Mouse (Mus musculus): ENCODE results near the gene Hsd17b13.
"Not testable (repeated sequence)": the region's sequence is repeated elsewhere in the genome, so short reads cannot be mapped to it uniquely, and the experiment has no call there.

Hsd17b13 gene

DNA sequence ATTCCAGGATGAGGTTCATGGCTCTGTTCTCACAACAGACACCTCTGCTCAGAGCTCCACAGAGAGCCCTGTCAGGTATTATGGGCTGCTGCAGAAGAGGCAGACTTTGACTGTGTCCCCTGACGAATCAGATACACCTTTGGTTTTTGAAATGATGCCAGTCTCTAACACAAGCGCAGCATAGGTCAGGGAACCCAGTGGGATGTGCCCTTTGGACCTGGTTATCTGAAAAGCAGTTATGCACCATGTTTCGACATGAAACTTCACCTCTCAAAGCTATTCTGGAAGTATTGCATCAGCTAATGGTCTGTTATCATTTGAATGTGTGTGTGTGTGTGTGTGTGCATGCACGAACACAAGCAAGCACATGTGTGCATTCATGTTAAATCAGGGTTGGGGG lies at the start of gene Hsd17b13:
Gene Hsd17b13 (minus strand): TSS at position 114 of the 400 bp plus-strand sequence.
- no peak for DNase-seq (ENCODE audit: low read depth, low spot score)

DNA sequence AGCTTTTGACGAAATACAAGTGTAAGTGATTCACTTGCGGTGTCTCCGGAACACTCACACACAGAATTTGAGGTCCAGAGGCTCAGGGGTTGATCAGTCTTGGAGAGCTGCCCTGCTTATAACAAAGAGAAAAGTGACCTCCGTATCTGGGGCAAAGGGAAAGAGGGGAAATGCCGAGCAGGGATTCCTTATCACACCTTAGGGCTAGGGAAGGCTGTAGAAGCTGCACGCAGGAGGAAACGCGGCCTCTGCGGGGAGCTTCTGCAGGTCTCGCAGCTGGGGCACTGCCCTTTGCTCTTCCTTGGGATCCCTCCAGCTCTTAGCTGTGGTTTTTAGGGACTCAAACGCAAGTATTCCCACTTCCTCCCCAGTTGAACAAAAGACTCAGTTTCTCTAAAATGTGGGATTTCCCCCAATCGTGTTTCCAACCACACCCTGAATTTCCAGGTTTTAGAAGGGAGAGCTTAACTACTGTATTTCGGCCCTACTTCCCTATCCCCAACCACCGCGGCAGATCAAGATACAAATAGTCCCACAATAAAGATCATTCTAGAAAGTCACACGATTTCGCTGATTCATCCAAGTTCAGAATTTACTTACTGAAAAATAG lies 48.1 kb upstream of the Hsd17b13 start:
- no peak for DNase-seq (ENCODE audit: low read depth, low spot score)

DNA sequence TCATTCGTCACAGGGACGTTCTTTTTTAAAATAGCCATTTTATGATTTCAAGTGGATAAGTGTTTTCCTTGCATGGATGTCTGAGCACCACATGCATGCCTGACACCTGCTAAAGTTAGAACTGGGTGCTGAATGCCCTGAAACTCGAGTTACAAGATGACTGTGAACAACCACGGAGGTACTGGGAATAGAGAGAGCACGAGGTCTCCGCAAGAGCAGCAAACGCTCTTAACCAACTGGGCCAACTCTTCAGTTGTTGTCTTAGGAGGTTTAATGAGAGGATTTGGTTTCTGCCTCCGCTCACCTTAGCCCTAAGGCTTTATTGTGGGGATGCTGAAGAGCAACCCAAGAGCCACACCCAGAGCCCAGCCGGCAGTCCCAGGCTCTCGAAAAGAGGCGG lies 47.6 kb upstream of the Hsd17b13 start:
- DNase-seq (ENCODE audit: low read depth, low spot score): no peak

DNA sequence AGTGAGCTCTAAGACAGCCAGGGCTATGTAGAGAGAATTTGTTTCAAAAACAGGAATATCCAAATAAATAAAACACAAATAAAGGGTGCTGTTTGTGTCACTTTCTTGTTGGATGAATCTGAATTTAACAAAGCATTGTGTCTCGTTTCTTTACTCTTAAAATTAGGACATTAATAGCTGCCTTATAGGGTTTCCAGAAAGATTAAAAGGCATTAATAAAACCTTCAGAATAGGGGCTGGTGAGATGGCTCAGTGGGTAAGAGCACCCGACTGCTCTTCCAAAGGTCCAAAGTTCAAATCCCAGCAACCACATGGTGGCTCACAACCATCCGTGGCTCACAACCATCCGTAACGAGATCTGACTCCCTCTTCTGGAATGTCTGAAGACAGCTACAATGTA lies 47.0 kb upstream of the Hsd17b13 start:
- not testable (repeated sequence) for DNase-seq (ENCODE audit: low read depth, low spot score)

- DNase-seq (ENCODE audit: low read depth, low spot score): no peak
Measured at GRCm38 (mm10) chr5:104023289-104024020, 46.2 kb upstream of the Hsd17b13 start.

DNA sequence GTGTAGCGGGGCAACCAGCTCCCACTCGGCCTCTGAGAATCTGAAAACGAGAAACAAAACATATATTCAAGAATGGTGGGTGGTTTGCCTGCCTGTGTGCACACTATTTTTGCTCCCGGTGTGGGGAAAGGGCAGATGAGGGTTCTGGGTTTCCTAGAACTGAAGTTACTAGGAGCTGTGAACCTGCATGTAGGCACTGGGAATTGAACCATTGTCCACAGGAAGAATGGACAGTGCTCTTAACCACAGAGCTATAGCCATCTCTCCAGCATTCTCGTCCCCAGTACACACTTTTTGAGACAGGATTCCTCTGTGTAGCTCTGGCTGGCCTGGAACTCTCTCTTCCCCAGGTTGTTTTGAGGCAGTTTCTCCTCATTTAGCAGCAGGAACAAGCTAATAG lies 45.3 kb upstream of the Hsd17b13 start:
- DNase-seq (ENCODE audit: low read depth, low spot score): no peak

GRCm38 (mm10) chr5:104021597-104022378 lies 44.6 kb upstream of the Hsd17b13 start, which contains the start of gene Hsd17b11:
Hsd17b11 (minus strand) TSS chr5:104021919.
- DNase-seq (ENCODE audit: low read depth, low spot score): peak; percentile 66

- DNase-seq (ENCODE audit: low read depth, low spot score): no peak
Measured at GRCm38 (mm10) chr5:104011419-104011818, 34.2 kb upstream of the Hsd17b13 start.

DNA sequence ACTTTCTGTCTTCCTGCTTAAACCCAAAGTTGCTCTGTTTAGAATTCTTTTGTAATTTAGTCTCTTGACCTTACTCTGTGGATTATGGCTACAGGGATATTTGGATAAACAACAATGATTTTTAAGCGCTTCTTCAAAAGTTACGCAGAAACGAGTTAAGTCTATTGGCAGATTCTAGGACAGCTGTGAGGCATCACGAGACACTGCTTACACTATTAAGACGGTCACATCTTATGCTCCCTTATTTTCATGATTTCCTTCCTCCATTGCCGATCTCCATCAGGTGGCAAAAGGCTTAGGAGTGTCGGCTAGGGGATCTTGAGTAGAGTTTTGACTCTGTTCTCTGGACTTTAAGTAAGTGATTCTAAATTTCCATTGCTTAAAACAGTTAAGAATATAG lies 33.1 kb upstream of the Hsd17b13 start:
- DNase-seq (ENCODE audit: low read depth, low spot score): no peak

GRCm38 (mm10) chr5:104009421-104009820 lies 32.2 kb upstream of the Hsd17b13 start:
- DNase-seq (ENCODE audit: low read depth, low spot score): no peak

DNA sequence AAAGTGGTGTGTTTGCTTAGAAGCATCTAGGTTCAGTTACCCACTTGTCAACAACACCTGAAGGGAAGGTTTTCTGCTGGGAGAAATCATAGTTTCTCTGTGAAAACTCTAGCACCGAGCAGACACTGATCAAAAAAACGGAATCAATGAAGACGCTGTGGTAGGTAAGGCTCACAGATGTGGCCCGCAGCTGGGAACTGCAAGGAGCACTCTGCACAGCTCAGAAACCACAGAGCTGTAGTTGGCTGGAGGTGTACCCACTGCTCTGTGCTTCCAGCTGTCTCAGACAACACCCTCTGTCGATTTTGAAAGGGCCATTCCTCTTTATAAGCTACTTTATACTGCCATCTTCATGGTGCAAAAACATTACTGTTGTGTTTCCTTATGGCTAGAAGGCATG lies 30.6 kb upstream of the Hsd17b13 start:
- no peak for DNase-seq (ENCODE audit: low read depth, low spot score)

DNA sequence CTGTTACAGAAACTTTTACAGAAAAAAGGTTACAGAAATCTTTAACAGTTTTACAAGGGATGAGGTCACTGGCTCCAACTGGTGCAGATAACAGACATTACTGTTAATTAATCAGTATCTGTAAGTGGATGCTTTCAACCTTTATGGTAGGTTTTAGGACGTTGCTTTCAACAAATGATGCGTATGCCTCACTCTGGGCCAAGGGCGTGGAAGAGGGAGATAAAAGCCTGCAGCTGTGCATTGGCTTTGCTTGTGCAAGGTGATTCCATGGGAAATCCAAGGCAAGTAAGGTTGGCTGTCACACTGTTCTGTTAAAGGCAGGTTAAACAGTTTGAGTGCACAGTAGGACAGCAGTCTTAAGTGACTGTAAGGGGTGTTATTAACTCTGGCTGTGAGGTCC lies 29.6 kb upstream of the Hsd17b13 start:
- DNase-seq (ENCODE audit: low read depth, low spot score): no peak

- no peak for DNase-seq (ENCODE audit: low read depth, low spot score)
Measured at GRCm38 (mm10) chr5:104003955-104004354, 26.7 kb upstream of the Hsd17b13 start.

GRCm38 (mm10) chr5:104003256-104003931 lies 26.2 kb upstream of the Hsd17b13 start:
- no peak for DNase-seq (ENCODE audit: low read depth, low spot score)

GRCm38 (mm10) chr5:104002549-104003255 lies 25.5 kb upstream of the Hsd17b13 start:
- no peak for DNase-seq (ENCODE audit: low read depth, low spot score)

GRCm38 (mm10) chr5:103999738-104000137 lies 22.5 kb upstream of the Hsd17b13 start:
- peak; percentile 90 for DNase-seq (ENCODE audit: low read depth, low spot score)

DNA sequence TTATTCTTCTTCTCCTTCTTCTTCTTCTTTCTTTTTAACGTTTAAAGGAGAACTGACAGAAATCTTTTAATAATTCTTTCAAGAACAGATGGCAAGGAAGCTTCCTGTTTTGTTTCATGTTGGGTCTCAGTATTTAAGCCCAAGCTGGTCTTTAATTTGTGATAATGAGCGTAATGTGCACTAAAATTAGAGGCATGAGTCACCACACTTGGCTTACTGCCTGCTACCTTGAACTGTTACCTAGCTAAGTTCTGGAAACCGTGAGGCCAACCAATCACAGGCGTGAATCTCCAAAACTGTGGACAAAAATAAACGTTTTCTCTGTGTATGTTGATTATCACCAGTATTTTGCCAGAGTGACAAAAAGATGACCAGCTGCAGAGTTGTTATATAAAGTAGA lies 21.5 kb upstream of the Hsd17b13 start:
- no peak for DNase-seq (ENCODE audit: low read depth, low spot score)

DNA sequence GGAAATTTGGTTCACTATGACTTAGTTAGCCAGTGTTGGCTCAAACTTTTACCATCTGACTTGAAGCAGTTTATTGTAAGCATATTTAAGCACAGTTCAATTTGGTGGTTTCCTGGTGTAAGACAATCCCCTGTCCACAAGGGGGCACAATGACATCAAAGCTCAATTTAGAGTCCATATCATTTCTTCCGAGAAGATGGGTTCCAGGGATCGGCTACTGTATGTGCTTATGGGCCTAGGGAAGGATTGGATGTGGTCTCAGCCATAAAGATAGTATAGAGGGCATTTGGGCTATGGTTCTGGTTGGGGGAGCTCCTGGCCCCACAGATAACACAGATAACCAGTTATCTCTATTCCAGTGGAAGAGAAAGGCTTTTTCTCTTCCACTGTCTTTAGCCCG lies 18.0 kb upstream of the Hsd17b13 start:
- peak; percentile 56 for DNase-seq (ENCODE audit: low read depth, low spot score)

GRCm38 (mm10) chr5:103994669-103995068 lies 17.5 kb upstream of the Hsd17b13 start:
- no peak for DNase-seq (ENCODE audit: low read depth, low spot score)

- peak; percentile 53 for DNase-seq (ENCODE audit: low read depth, low spot score)
Measured at GRCm38 (mm10) chr5:103993601-103994000, 16.4 kb upstream of the Hsd17b13 start.

GRCm38 (mm10) chr5:103992831-103993230 lies 15.6 kb upstream of the Hsd17b13 start:
- DNase-seq (ENCODE audit: low read depth, low spot score): no peak

Data from CD4-positive, CD25-positive, alpha-beta regulatory T cell, adult 2 months (primary cell).